17 mouse cellular contexts compared by ENCODE assay signal in genomic region chr11:96604751-96605450, GRCm38 (mm10).
DNase-seq lines count a peak whose midpoint lies in the region; ATAC-seq and TF ChIP-seq lines count a peak whose summit lies in the region.
"Had no signal": no experiment of that assay in that cellular context is flagged by ENCODE, and none has a peak within 500 bp of the region (broad histone marks: within the 10 kb centered on the region; RNA-seq: fewer than 3 reads in every experiment).

No protein-coding gene starts in this region.

- 26% methylated on average over 7 of the region's 7 CpGs for WGBS in heart, adult 2 months
- 39% methylated on average over 7 of the region's 7 CpGs for WGBS in stomach, embryonic 14.5 days

- peak overlapping the region; percentile 26 for H3K27ac ChIP-seq in heart, adult 2 months
- peak overlapping the region; percentile 69 for H3K27ac ChIP-seq in stomach, embryonic 14.5 days (ENCODE audit: low read length)
- H3K27ac ChIP-seq: hindbrain, embryonic 13.5 days; left cerebral cortex, adult 2 months; macrophage had no signal

- no peak overlapping the region for H3K4me3 ChIP-seq in heart, adult 2 months
- no peak overlapping the region for H3K4me3 ChIP-seq in stomach, embryonic 14.5 days (ENCODE audit: low read depth, low read length)
- H3K4me3 ChIP-seq: hindbrain, embryonic 13.5 days; left cerebral cortex, adult 2 months; limb, embryonic 15.5 days had no signal

- TF ChIP-seq CTCF in heart, adult 2 months (IDR thresholded peaks at IDR 0.05) = no peak
- TF ChIP-seq CTCF in brain, embryonic 14.5 days (IDR thresholded peaks at IDR 0.05; ENCODE audit: borderline replicate concordance, extremely low read depth, insufficient read depth, insufficient read length) = no peak

- no peaks in the 10 kb centered on the region; the same call in 1 of the 2 replicates for H3K27me3 ChIP-seq in heart, adult 2 months (ENCODE audit: control insufficient read depth, insufficient read depth, low read length)
- H3K27me3 ChIP-seq in stomach, embryonic 14.5 days (ENCODE audit: control insufficient read depth, insufficient read depth, low read length) = no peaks in the 10 kb centered on the region
- H3K27me3 ChIP-seq: hindbrain, embryonic 13.5 days had no signal

- intact Hi-C loops in heart, adult 2 months (cut with DNase I) = no loop called here

- no peak for DNase-seq in heart, adult 2 months
- no peak for DNase-seq in heart, adult 9 months (ENCODE audit: low spot score in 2 of 2)
- DNase-seq in kidney, postnatal 10 days = peak; percentile 20
- no peak for DNase-seq in kidney, adult 11 months
- peak; percentile 59 for DNase-seq in brain, embryonic 14.5 days (ENCODE audit: low read depth)
- no peak for DNase-seq in cerebellum, adult 9-10 months
- no peak for DNase-seq in right cerebral cortex, postnatal 14 days
- DNase-seq: cerebellum, adult 18-20 months; gastrocnemius, postnatal 10 days; right cerebral cortex, adult 18-20 months; thymus, adult 2 months had no signal

- no peak overlapping the region for H3K4me2 ChIP-seq in stomach, embryonic 14.5 days (replicated peaks; ENCODE audit: low read depth, low read length)
- H3K4me2 ChIP-seq: hindbrain, embryonic 13.5 days; limb, embryonic 15.5 days had no signal

- no peaks in the 10 kb centered on the region for H3K36me3 ChIP-seq in heart, adult 2 months (ENCODE audit: control insufficient read depth, insufficient read depth, low read length)
- H3K36me3 ChIP-seq in stomach, embryonic 14.5 days (ENCODE audit: control insufficient read depth, insufficient read depth, low read length) = no peaks in the 10 kb centered on the region
- H3K36me3 ChIP-seq: G1E; hindbrain, embryonic 13.5 days; limb, embryonic 15.5 days had no signal

- H3K79me2 ChIP-seq in heart, adult 2 months (replicated peaks; ENCODE audit: control insufficient read depth, insufficient read depth, low read length) = no peaks in the 10 kb centered on the region

- no peak for TF ChIP-seq POLR2A in heart, adult 2 months (IDR thresholded peaks at IDR 0.05; ENCODE audit: insufficient read depth, low read depth, low read length)
- no peak for TF ChIP-seq POLR2A in brain, embryonic 14.5 days (IDR thresholded peaks at IDR 0.05; ENCODE audit: borderline replicate concordance, extremely low read depth, insufficient read depth, insufficient read length, poor library complexity, severe bottlenecking)

- peaks cover 2% of the 10 kb centered on the region; the same call in 1 of the 2 replicates for H3K4me1 ChIP-seq in heart, adult 2 months (ENCODE audit: control insufficient read depth, insufficient read depth, low read length)
- peaks cover 6% of the 10 kb centered on the region; the same call in 1 of the 2 replicates for H3K4me1 ChIP-seq in stomach, embryonic 14.5 days (ENCODE audit: control insufficient read depth, insufficient read depth, low read length)
- H3K4me1 ChIP-seq: limb, embryonic 15.5 days had no signal

- H3K9me3 ChIP-seq in stomach, embryonic 14.5 days (ENCODE audit: control insufficient read depth, low read depth, low read length) = no peaks in the 10 kb centered on the region
- H3K9me3 ChIP-seq: G1E; hindbrain, embryonic 13.5 days; limb, embryonic 15.5 days had no signal

- H3K9ac ChIP-seq in heart, adult 2 months (ENCODE audit: low read depth, low read length) = no peak overlapping the region
- H3K9ac ChIP-seq in stomach, embryonic 14.5 days (replicated peaks; ENCODE audit: low read depth, low read length) = no peak overlapping the region
- H3K9ac ChIP-seq: hindbrain, embryonic 13.5 days; limb, embryonic 15.5 days had no signal

- no peak; the same call in 1 of the 2 replicates for ATAC-seq in stomach, embryonic 14.5 days (ENCODE audit: insufficient number of reproducible peaks, insufficient read depth, low FRiP score, low read depth)

- no peak for TF ChIP-seq EP300 in heart, adult 2 months (IDR thresholded peaks at IDR 0.05; ENCODE audit: insufficient read depth, low read depth, low read length)

Comparison
In these comparisons a context has a peak if more than half of its experiments do, and no peak if none do; other contexts are left out.
1. DNase-seq: peak in kidney, postnatal 10 days (single experiment) and brain, embryonic 14.5 days (single experiment); none in heart, adult 2 months (0 of 2), heart, adult 9 months (0 of 2), kidney, adult 11 months (single experiment), cerebellum, adult 9-10 months (single experiment) and right cerebral cortex, postnatal 14 days (single experiment).